Mouse (Mus musculus) gastrocnemius, postnatal 36 days (tissue): Measurements from ENCODE around the gene Ugt1a2. TPM values are rescaled to one million over a fixed set of nuclear protein-coding genes. Genes with fewer than 3 reads are reported as not detected.
A peak's percentile ranks its signal among the peaks of the same experiment; 100 is the strongest.
"Not testable (repeated sequence)": the region's sequence is repeated elsewhere in the genome, so short reads cannot be mapped to it uniquely, and the experiment has no call there.

Source experiments
- DNase-seq, 2 experiments: peaks; one replicate each; pipeline ENCODE4 v3.0.0; 2022
- intact Hi-C: fragments of 180-260 bp; cut with DNase I; formaldehyde crosslinking; loops from one replicate; pipeline ENCODE4 v1.15.1; 2025
- long read RNA-seq, 2 experiments: library from polyadenylated mRNA; stranded (forward); transcript quantifications; one replicate each; pipeline ENCODE4 v2.0.0; 2021
- total RNA-seq, 2 experiments: library from RNA; stranded (reverse); gene quantifications; 2 replicates each; pipeline ENCODE4 v1.2.3; 2021

Gene Ugt1a2
- not detected for total RNA-seq
- long read RNA-seq, experiment 1: 0 reads
- long read RNA-seq, experiment 2: 0 reads

GRCm38 (mm10) chr1:88200456-88200855 lies at the start of gene Ugt1a2:
Ugt1a2 (plus strand) TSS chr1:88200601.
- DNase-seq: no peak
- intact Hi-C loops: no loop called here

- intact Hi-C loops: no loop called here
- DNase-seq: no peak
These were observed 42.0 kb upstream of the Ugt1a2 start for GRCm38 (mm10) chr1:88158430-88158829.

GRCm38 (mm10) chr1:88165711-88166110 lies 34.7 kb upstream of the Ugt1a2 start, which contains the start of gene Ugt1a5:
Ugt1a5 (plus strand) TSS chr1:88166012.
- intact Hi-C loops: no loop called here
- no peak for DNase-seq

- intact Hi-C loops, DNase-seq: not testable (repeated sequence)
These were observed 28.2 kb upstream of the Ugt1a2 start for GRCm38 (mm10) chr1:88172190-88172589.

GRCm38 (mm10) chr1:88179657-88180056 lies 20.7 kb upstream of the Ugt1a2 start:
- no peak for DNase-seq
- intact Hi-C loops: no loop called here

GRCm38 (mm10) chr1:88186325-88186935 lies 14.0 kb upstream of the Ugt1a2 start:
- intact Hi-C loops: no loop called here
- DNase-seq: no peak

GRCm38 (mm10) chr1:88192136-88192535 lies 8.3 kb upstream of the Ugt1a2 start:
- intact Hi-C loops: no loop called here
- DNase-seq: no peak

GRCm38 (mm10) chr1:88195687-88196086 lies 4.7 kb upstream of the Ugt1a2 start:
- DNase-seq: no peak
- intact Hi-C loops: no loop called here

DNA sequence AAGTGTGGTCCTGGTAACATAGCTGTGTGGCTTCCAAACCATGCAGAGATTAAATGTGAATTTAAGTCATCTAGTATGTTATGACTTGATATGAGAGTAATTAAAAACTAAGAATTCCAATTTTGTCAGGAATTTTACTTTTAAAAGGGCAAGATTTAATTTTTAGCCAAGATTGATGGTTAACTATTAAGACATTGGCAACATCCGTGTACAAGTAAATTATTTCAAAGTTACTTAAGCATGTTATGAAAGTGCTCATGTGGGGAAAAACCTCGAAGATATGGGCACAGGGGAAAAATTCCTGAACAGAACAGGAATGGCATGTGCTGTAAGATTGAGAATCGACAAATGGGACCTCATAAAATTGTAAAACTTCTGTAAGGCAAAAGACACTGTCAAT lies 3.0 kb upstream of the Ugt1a2 start:
- DNase-seq: no peak
- intact Hi-C loops: no loop called here

DNA sequence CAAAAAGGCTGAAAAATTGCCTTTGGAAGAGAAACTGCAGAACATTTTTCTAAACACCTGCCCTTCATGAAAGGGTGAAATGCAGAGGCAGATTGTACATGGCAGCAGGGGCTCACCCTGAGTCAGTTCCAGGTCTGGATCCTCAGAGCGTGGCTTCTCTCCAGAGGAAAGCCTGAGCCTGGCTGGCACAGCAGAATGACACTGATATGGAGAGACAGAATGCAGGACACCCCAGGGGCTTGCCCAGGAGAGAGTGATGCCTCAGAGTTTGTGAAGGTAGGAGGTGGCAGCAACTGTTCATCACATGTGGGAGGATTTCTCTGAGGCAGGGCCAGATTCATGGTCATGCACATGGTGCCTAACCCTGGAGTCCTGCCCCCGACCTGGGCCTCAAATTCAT lies 405 bp upstream of the Ugt1a2 start:
- intact Hi-C loops: no loop called here
- DNase-seq: no peak

- intact Hi-C loops: no loop called here
- peak in 1 of 2 experiments; percentile 54 for DNase-seq
These were observed 5.0 kb downstream of the Ugt1a2 start, which contains the start of gene Dnajb3 for GRCm38 (mm10) chr1:88205294-88205922. Dnajb3 (minus strand) TSS chr1:88205782.

GRCm38 (mm10) chr1:88206843-88207479 lies 6.6 kb downstream of the Ugt1a2 start:
- no peak for DNase-seq
- intact Hi-C loops: no loop called here

- DNase-seq: no peak
- intact Hi-C loops: no loop called here
These were observed 11.4 kb downstream of the Ugt1a2 start, which contains the start of gene Ugt1a1 for GRCm38 (mm10) chr1:88211812-88212211. Ugt1a1 (plus strand) TSS chr1:88211959.

DNA sequence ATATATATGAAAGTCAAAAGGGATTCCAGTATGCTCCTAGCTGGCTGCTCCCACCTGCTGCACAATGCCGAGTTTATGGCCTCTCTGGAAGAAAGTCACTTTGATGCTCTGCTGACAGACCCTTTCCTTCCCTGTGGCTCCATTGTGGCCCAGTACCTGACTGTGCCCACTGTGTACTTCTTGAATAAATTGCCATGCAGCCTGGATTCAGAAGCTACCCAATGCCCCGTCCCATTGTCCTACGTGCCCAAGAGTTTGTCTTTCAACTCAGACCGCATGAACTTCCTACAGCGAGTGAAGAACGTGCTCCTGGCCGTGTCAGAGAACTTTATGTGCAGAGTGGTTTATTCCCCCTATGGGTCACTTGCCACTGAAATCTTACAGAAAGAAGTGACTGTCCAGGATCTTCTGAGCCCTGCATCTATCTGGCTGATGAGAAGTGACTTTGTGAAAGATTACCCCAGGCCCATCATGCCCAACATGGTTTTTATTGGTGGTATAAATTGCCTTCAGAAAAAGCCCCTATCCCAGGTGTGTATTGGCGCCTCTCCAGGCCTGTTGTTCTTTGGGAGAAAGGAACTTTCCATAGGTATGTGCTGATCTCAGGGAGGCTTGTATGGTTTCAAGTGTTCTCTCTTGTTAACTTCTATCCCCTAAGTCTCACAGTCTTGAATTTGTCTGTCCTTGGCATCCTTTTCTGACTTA lies 12.1 kb downstream of the Ugt1a2 start:
- intact Hi-C loops: no loop called here
- DNase-seq: peak in 1 of 2 experiments; percentile 8

- intact Hi-C loops: no loop called here
These were observed 12.7 kb downstream of the Ugt1a2 start for GRCm38 (mm10) chr1:88213061-88213460.

GRCm38 (mm10) chr1:88213766-88214461 lies 13.5 kb downstream of the Ugt1a2 start:
- DNase-seq: peak in 1 of 2 experiments; percentile 8
- intact Hi-C loops: no loop called here

More at GRCm38 (mm10) chr1:88213061-88213460, 12.7 kb downstream of the Ugt1a2 start:
- DNase-seq: no peak

DNA sequence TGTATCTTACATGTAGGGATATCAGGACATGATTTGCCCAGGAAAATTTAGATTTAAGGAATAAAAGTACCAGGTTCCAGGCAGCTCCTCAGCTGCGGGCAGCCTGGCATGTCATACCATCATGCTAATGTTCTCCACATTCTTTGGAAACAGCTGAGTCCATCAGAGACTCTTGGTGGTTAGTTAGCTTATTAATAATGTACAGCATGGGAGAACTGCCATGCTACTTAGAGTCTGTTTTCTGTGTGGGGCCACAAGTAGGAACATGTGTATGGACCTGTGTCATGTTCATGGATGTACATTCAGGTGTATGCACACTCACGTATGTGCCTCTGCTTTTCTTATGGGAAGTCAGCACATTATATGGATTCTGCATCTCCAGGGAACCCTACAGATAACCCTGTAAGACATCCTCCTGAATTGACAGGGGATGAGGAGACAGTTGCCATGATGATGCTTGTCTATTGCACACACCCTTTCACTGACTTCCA lies 14.1 kb downstream of the Ugt1a2 start:
- DNase-seq: no peak

DNA sequence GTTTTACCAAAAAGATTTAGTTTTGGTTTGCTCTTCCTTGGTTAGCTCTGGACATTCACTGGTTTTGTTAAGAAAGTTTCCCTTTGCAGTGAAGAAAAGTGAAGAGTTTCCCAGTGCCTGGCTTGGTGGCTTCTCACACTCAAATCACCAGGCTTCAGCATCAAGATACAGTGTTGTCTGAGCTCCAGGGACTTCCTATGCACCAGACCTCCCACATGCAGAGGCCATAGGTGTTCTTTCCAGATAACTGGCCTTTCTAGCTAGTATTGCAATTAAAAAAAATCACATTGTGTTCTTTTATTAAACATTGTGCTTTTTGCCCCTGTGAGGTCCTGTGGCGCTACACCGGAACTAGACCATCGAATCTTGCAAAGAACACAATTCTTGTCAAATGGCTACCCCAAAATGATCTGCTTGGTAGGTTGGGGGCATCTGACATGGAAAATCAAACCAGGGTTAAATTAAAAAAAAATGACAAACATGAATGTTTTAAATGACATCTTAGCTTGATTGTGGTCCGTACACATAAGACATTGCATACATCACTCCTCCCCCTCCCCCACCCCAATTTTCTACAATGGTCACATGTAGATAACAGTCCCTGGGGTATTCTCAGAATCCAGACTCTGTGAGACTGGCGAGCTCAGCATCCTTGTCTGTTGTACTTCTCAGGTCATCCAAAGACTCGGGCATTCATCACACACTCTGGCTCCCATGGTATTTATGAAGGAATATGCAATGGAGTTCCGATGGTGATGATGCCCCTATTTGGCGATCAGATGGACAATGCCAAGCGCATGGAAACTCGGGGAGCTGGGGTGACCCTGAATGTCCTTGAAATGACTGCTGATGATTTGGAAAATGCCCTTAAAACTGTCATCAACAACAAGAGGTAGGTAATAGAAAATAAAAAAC lies 15.3 kb downstream of the Ugt1a2 start:
- no peak for DNase-seq
- intact Hi-C loops: no loop called here

More for the DNA sequence above, 14.1 kb downstream of the Ugt1a2 start:
- intact Hi-C loops: no loop called here

- no peak for DNase-seq
- intact Hi-C loops: no loop called here
These were observed 16.1 kb downstream of the Ugt1a2 start for GRCm38 (mm10) chr1:88216551-88216950.
